Mouse (Mus musculus) megakaryocyte, embryonic 14.5 days (primary cell): ENCODE results near the gene Klk11.

Source experiments
- FLI1 ChIP-seq: IDR thresholded peaks from 2 replicates; pipeline ENCODE4 v1.6.1; 2012; ENCODE audit warnings: low read length, inconsistent platforms, mixed read lengths
- GATA1 ChIP-seq: IDR thresholded peaks from 3 replicates; pipeline ENCODE4 v1.6.1; 2012; ENCODE audit warnings: mixed read lengths, low read length, inconsistent platforms, borderline replicate concordance

- no peak for TF ChIP-seq GATA1
- TF ChIP-seq FLI1, result no peak
Observed at GRCm38 (mm10) chr7:43770701-43771100, 3.7 kb upstream of the Klk11 start.
